Mouse (Mus musculus): ENCODE results near the gene Tmem252. TPM values are rescaled to one million over a fixed set of nuclear protein-coding genes. Genes with fewer than 3 reads are reported as not detected.

The Tmem252 gene
- total RNA-seq (2017) = not detected in 2 replicates

DNA sequence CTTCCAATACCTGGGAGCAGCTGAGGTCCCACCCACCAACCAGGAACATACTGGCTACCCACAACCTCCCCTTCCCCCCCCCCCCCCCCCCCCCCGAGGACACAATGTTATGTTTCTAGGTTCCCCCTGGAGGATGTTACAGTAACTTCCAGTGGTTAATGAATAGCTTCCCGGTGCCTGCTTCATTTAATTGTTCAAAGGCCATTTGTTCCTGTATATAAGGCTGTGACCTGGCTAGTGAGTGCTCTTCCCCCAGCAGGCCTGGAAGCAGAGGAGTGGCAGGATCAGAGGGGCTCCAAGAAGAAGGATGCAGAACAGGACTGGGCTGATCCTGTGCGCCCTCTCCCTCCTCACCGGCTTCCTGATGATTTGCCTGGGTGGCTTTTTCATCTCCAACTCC is at the start of gene Tmem252:
TSS of gene Tmem252 (plus strand) at position 247 of the 400 bp plus-strand sequence.
- ATAC-seq (replicated peaks in 1 of 2; ENCODE audit: insufficient read depth in 1 of 2, low FRiP score in 2 of 2, low TSS enrichment in 1 of 2, low read depth in 1 of 2, poor library complexity in 2 of 2, severe bottlenecking in 2 of 2) = no peak

DNA sequence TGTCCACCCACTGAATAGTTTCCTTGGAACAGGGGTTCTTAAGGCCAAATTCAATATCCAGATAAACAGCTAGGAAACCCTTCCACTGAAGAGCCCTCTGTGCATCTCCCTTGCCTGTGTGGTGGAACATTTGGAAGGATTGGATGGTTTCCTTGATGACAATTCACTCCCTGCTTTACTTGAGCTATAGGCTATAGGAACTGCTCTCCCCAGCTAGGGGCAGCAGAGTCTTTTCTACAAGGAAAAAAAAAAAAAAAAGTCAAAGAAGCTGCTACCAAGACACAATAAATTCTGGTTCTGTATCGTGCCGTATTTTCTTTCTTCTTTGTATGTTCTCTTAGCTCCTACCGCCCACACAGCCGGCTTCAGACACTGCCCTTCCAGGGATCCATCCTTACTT is 45.8 kb upstream of the Tmem252 start:
- ATAC-seq (replicated peaks in 1 of 2; ENCODE audit: insufficient read depth in 1 of 2, low FRiP score in 2 of 2, low TSS enrichment in 1 of 2, low read depth in 1 of 2, poor library complexity in 2 of 2, severe bottlenecking in 2 of 2) = no peak

DNA sequence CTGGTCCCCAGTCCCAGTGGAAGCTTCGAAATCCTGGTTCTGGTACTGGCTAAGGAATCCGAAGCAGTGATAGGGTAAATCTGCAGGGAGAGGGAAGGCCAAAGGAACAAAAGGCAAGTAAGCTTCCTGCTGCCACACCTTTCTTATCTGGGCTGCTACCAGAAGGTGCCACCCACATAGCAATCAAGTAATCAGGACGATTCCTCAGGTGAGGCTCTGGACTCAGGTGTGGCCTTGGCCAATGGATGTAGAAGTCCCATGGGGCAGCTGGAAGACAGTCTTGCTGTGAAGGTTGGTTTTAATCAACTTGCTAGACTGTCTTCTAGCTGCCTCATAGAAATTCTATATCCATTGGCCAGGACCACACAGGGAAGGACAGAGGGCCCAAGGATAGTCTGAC is 40.8 kb upstream of the Tmem252 start:
- ATAC-seq (replicated peaks in 1 of 2; ENCODE audit: insufficient read depth in 1 of 2, low FRiP score in 2 of 2, low TSS enrichment in 1 of 2, low read depth in 1 of 2, poor library complexity in 2 of 2, severe bottlenecking in 2 of 2) = no peak

DNA sequence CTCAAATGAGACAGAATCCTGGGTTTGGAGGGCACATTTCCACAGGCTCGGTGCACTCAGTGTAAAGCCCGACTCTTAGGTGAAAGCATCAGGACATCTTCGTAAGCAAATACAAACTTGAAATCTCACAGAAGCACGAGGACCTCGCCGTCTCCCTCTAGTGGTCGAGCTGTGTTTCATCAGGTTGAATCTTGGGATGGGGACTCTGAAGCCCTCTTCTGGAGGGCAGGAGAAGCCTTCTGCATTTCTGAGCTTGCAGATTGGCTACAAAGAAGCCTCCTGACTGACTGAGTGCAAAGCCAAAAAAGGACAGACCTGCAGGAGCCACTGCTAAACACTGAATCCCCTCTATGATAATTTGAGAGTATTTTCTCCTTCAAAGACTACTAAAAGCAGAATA is 39.2 kb upstream of the Tmem252 start:
- peak; percentile 85 to 89 for ATAC-seq (replicated peaks in 1 of 2; ENCODE audit: insufficient read depth in 1 of 2, low FRiP score in 2 of 2, low TSS enrichment in 1 of 2, low read depth in 1 of 2, poor library complexity in 2 of 2, severe bottlenecking in 2 of 2)

DNA sequence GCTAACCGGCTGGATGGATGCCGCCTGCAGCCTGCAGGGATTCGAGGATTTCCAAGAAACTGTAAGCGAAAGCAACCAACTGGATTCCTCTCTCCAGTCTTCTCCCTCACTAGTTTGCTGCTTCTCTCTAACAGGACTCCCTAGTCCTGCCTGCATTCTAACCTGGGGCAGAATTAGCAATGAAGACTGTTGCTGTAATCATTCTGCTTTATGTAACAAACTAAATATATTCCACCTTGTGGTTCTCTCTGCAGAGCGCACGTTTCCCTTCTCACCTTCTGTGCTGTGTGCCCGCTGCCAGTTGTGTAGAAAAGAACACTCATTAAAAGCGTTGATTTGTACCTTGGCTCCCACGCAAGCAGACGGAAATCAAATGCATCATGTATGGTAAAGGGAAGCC is 37.2 kb upstream of the Tmem252 start:
- ATAC-seq (replicated peaks in 1 of 2; ENCODE audit: insufficient read depth in 1 of 2, low FRiP score in 2 of 2, low TSS enrichment in 1 of 2, low read depth in 1 of 2, poor library complexity in 2 of 2, severe bottlenecking in 2 of 2) = 0 out of 4 replicates have a peak, but pooled peaks of 1 of the 2 experiments have one; percentile 25

DNA sequence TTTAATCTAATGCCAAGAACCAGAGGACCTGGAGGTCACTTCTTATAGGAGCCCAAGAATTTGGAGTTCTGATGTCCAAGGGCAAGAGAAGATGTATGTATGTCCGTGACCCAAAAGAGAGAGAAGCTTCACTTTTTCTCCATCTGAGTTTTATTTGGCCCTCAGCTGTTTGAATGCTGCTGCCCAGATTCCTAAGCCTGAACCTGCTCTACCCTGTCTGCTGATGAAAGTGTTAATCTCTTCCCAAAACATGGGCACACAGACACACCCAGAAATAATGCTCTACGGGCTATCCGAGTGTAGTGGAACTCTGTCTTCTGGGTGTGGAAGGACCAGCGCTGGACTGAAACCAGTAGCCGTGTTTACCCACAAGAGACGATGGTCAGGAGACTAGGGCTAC is 35.8 kb upstream of the Tmem252 start:
- ATAC-seq (replicated peaks in 1 of 2; ENCODE audit: insufficient read depth in 1 of 2, low FRiP score in 2 of 2, low TSS enrichment in 1 of 2, low read depth in 1 of 2, poor library complexity in 2 of 2, severe bottlenecking in 2 of 2) = no peak

- ATAC-seq (replicated peaks in 1 of 2; ENCODE audit: insufficient read depth in 1 of 2, low FRiP score in 2 of 2, low TSS enrichment in 1 of 2, low read depth in 1 of 2, poor library complexity in 2 of 2, severe bottlenecking in 2 of 2) = no peak
Measured at GRCm38 (mm10) chr19:24640982-24641381, 32.8 kb upstream of the Tmem252 start.

DNA sequence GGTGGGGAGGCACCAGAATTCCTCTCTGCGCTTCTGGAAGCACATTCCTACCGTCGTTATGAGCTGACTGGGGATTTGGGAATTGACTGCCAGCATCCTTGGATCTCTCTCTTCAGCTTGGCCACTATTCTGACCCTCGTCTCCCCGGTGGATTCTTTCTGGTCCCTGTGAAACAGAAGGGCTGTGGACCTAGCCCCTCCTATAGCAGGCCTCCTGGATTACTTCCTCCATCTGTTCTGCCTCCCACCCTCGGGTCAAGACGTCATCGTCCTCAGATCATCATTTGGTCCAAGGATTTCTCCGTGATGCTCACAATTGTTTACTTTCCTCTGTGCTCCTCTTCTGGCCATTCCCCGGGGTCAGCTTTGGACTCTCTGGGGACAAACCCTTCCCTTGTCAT is 28.8 kb upstream of the Tmem252 start:
- ATAC-seq (replicated peaks in 1 of 2; ENCODE audit: insufficient read depth in 1 of 2, low FRiP score in 2 of 2, low TSS enrichment in 1 of 2, low read depth in 1 of 2, poor library complexity in 2 of 2, severe bottlenecking in 2 of 2) = no peak

GRCm38 (mm10) chr19:24646162-24646829 is 27.5 kb upstream of the Tmem252 start:
- peak; percentile 22 to 45; a peak in 2 of 4 replicates for ATAC-seq (replicated peaks in 1 of 2; ENCODE audit: insufficient read depth in 1 of 2, low FRiP score in 2 of 2, low TSS enrichment in 1 of 2, low read depth in 1 of 2, poor library complexity in 2 of 2, severe bottlenecking in 2 of 2)

DNA sequence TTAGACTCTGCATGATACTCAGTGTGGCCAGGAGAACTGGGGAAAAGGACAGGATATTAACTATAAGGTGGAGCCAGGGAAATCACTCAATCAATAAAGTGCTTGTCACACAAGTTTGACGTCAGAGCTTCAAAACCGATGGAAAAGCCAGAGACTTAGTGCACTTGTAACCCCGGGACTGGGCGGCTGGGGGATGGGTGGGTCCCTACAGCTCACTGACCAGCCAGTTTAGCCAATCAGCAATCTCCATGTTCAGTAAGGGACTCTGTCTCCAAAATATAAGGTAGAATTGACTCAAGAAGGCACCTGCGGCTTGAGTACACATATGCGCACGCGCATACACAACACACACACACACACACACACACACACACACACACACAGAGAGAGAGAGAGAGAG is 25.8 kb upstream of the Tmem252 start:
- ATAC-seq (replicated peaks in 1 of 2; ENCODE audit: insufficient read depth in 1 of 2, low FRiP score in 2 of 2, low TSS enrichment in 1 of 2, low read depth in 1 of 2, poor library complexity in 2 of 2, severe bottlenecking in 2 of 2) = no peak

GRCm38 (mm10) chr19:24650428-24650827 is 23.4 kb upstream of the Tmem252 start:
- no peak for ATAC-seq (replicated peaks in 1 of 2; ENCODE audit: insufficient read depth in 1 of 2, low FRiP score in 2 of 2, low TSS enrichment in 1 of 2, low read depth in 1 of 2, poor library complexity in 2 of 2, severe bottlenecking in 2 of 2)

DNA sequence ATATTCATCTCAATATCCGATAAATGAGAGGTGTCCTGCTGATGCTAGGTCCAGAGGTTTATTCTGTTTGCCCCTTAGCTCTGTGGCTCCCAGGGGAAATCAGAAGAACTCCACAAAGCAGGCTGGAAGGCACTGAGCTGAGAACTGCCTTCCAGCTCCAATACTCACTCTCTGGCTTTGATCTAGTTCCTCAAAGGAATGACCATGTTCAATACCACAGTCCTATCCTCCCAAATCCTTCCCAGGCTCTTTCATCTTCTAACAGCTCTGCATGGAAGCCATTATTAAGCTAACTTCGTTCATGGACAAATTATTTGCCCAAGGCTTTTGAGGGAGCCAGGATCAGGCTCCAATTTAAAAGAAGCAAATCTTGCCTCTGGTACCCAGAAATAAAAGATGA is 22.2 kb upstream of the Tmem252 start:
- ATAC-seq (replicated peaks in 1 of 2; ENCODE audit: insufficient read depth in 1 of 2, low FRiP score in 2 of 2, low TSS enrichment in 1 of 2, low read depth in 1 of 2, poor library complexity in 2 of 2, severe bottlenecking in 2 of 2) = no peak

GRCm38 (mm10) chr19:24652342-24653019 is 21.3 kb upstream of the Tmem252 start:
- no peak for ATAC-seq (replicated peaks in 1 of 2; ENCODE audit: insufficient read depth in 1 of 2, low FRiP score in 2 of 2, low TSS enrichment in 1 of 2, low read depth in 1 of 2, poor library complexity in 2 of 2, severe bottlenecking in 2 of 2)

- ATAC-seq (replicated peaks in 1 of 2; ENCODE audit: insufficient read depth in 1 of 2, low FRiP score in 2 of 2, low TSS enrichment in 1 of 2, low read depth in 1 of 2, poor library complexity in 2 of 2, severe bottlenecking in 2 of 2) = no peak
Measured at GRCm38 (mm10) chr19:24653230-24653799, 20.5 kb upstream of the Tmem252 start.

DNA sequence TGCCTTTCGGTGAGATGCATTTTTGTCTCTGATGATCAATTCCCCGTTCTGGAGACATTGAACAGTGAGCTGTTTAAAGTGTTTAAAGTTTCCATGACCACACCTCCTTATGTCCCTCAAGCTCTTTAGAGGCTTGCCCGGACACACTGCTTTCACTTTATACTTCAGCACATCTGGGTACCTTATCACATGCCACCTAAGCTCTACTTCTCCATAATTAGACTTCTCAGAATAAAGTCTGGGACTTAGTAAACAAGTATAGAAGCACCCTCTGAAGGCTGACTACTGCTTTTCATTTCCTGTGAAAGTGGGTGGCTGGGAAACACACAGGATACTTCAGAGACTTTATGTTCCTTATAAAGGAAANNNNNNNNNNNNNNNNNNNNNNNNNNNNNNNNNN is 16.8 kb upstream of the Tmem252 start:
- ATAC-seq (replicated peaks in 1 of 2; ENCODE audit: insufficient read depth in 1 of 2, low FRiP score in 2 of 2, low TSS enrichment in 1 of 2, low read depth in 1 of 2, poor library complexity in 2 of 2, severe bottlenecking in 2 of 2) = 0 out of 4 replicates have a peak, but pooled peaks of 1 of the 2 experiments have one; percentile 12

DNA sequence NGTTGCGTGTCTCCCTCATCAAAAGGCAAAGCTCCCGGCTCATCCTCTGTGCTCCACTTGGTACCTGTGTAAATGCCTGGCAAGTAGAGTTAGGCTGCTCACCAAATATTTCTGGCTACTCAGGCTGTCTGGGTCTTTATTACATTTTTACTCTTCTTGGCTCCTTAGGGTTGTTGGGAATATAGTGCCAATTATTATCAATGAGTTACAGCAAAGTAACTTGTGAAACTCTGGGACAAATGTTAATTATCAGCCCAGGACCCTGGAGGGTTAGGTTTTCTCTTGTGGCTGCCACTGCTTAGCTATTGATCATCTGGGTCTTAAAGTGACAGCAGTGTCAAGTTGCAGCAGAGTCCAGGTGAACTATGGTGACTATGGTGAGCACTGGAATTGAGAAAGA is 11.5 kb upstream of the Tmem252 start:
- no peak for ATAC-seq (replicated peaks in 1 of 2; ENCODE audit: insufficient read depth in 1 of 2, low FRiP score in 2 of 2, low TSS enrichment in 1 of 2, low read depth in 1 of 2, poor library complexity in 2 of 2, severe bottlenecking in 2 of 2)

DNA sequence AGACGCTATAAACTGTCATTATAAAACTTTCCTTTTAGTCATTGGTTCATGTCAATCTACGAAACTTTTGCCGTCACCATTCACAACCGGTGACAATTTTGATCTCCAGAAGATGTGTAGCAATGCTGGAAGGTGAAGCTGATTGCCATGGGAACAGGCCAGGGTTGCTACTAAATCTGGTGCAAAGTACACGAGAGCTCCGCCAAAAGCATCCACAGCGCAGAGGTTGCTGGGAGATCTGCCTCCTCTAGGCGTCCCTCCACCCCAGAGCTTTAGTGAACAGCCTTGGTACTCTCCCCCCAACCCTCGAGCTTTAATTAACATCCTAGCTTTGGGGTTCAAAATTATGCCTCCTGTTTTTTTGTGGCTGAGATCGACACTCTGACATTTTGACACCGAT is 8.0 kb upstream of the Tmem252 start:
- no peak for ATAC-seq (replicated peaks in 1 of 2; ENCODE audit: insufficient read depth in 1 of 2, low FRiP score in 2 of 2, low TSS enrichment in 1 of 2, low read depth in 1 of 2, poor library complexity in 2 of 2, severe bottlenecking in 2 of 2)

DNA sequence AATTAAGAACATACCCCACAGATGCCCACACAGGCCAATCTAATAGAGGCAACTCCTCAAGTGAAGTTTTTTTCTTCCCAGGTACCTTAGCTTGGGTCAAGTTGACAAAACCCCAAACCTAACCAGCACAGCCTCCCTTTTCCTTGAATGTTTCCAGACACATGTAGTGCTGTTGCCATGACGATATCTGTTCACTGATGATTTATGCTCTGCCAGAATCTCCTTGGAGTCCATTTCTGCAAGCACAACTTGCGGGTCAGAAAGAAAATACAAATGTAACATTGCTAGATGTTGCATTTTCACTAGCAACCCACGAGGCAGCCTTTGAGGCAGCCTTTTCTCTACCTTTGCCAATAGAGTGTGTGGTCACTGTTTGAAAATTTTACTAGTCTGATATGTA is 6.3 kb upstream of the Tmem252 start:
- no peak for ATAC-seq (replicated peaks in 1 of 2; ENCODE audit: insufficient read depth in 1 of 2, low FRiP score in 2 of 2, low TSS enrichment in 1 of 2, low read depth in 1 of 2, poor library complexity in 2 of 2, severe bottlenecking in 2 of 2)
